Mouse (Mus musculus) megakaryocyte, embryonic 14.5 days (primary cell): ENCODE results near the gene Gm13090. TPM values are rescaled to one million over a fixed set of nuclear protein-coding genes. Genes with fewer than 3 reads are reported as not detected.

Experiments
- H3K27me3 ChIP-seq: replicated peaks from 2 replicates; pipeline ENCODE3; 2012; ENCODE audit warnings: inconsistent platforms
- H3K36me3 ChIP-seq: replicated peaks from 2 replicates; pipeline ENCODE3; 2012; ENCODE audit warnings: low read length, inconsistent platforms, mixed read lengths
- H3K4me1 ChIP-seq: 2 replicates; pipeline ENCODE4 v1.6.1; 2012; ENCODE audit warnings: inconsistent platforms
- H3K4me3 ChIP-seq: replicated peaks from 2 replicates; pipeline ENCODE3; 2012; ENCODE audit warnings: moderate library complexity, mild to moderate bottlenecking, inconsistent platforms
- H3K9me3 ChIP-seq: 2 replicates; pipeline ENCODE4 v1.6.1; 2012; ENCODE audit warnings: inconsistent platforms
- FLI1 ChIP-seq: IDR thresholded peaks from 2 replicates; pipeline ENCODE4 v1.6.1; 2012; ENCODE audit warnings: low read length, inconsistent platforms, mixed read lengths
- GATA1 ChIP-seq: IDR thresholded peaks from 3 replicates; pipeline ENCODE4 v1.6.1; 2012; ENCODE audit warnings: mixed read lengths, low read length, inconsistent platforms, borderline replicate concordance
- polyA plus RNA-seq: library from polyadenylated mRNA; stranded (reverse); fragments of >175 nt; gene quantifications from 2 replicates; pipeline ENCODE4 v1.2.3, GENCODE M21; 2012; ENCODE audit warnings: low replicate concordance; ENCODE audit not compliant: insufficient read depth

Gene Gm13090
- polyA plus RNA-seq, 1 experiment = not detected

GRCm38 (mm10) chr4:151111226-151111625, 21.9 kb downstream of the Gm13090 start:
- Histone ChIP-seq H3K9me3 (no peaks in the 10 kb centered on the region), H3K27me3 (peaks cover 68% of the 10 kb centered on the region), H3K36me3 (no peaks in the 10 kb centered on the region), H3K4me3 (no peak overlapping the region), H3K4me1 (peaks cover 12% of the 10 kb centered on the region)
- TF ChIP-seq GATA1 (no peak), FLI1 (no peak)

DNA sequence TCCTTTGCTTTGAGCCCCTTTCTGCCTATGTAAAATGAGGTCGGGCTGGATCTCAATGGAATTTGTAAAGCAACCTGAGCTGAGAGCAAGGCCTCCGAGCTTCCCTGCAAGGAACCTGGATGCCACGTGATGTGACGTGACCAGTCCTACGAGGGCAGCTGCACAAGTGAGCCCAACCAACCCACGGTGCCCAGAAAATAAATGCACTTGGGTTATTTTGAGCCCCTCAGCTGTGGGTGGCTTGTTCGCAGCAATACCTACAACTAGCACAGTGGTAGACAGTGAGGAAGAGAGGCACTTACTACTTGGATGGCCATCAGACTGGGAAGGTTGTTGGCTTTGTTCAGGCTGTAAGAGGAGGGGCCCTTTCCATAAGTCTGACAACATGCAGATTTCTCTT, 25.2 kb downstream of the Gm13090 start:
- Histone ChIP-seq H3K4me1 (no peaks in the 10 kb centered on the region), H3K36me3 (no peaks in the 10 kb centered on the region), H3K27me3 (peaks cover 46% of the 10 kb centered on the region), H3K4me3 (no peak overlapping the region), H3K9me3 (no peaks in the 10 kb centered on the region)
- TF ChIP-seq FLI1 (no peak), GATA1 (no peak)

GRCm38 (mm10) chr4:151118883-151119282, 29.5 kb downstream of the Gm13090 start:
- TF ChIP-seq GATA1 (no peak), FLI1 (no peak)
- Histone ChIP-seq H3K9me3 (no peaks in the 10 kb centered on the region), H3K36me3 (no peaks in the 10 kb centered on the region), H3K4me3 (no peak overlapping the region), H3K4me1 (peaks cover 5% of the 10 kb centered on the region; the same call in 1 of the 2 replicates), H3K27me3 (peaks cover 46% of the 10 kb centered on the region)

DNA sequence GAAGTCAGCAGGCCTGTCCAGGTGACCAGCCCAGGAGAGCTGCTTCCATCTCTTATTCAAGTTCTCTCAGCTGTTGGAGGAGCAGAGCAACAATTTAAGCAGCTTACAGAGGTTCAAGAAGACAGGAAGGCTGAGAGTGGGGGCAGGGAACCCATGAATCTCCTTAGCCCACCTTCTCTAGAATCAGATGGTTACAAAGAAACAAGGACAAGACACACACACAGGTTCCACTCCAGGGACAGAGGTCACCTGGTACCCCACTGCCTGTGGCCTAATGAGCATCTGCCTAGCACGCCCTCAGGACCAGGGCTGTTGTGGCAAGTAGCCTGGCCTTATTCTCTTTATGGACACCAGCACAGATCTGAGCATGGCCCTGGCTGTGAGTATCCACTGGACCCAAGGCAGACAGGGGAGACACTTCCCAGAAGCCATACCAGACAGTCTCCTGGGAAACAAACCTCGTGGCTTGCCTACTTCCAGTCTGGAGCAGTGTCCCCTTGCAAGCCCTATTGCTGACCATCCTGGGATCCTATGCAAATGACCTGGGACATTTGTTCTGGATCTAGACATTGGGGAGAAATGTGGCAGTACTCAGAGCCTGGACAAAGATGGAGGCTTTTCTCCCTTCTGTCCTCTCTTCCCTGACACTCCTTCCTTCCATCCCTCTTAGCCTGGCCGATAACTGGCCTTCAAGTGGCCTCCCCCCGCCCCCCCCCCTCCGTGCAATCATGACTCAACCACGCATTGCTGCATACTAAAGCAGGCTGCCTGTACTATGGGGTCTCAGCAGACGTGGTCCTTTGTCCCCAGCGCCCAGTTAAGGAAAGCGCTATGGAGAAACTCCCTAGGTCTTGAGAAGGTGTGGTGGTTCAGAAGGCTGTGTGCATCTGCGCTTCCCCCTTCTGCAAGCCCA, 38.5 kb downstream of the Gm13090 start:
- no peak for TF ChIP-seq GATA1
- no peak for TF ChIP-seq FLI1
- H3K4me1 ChIP-seq = peaks cover 15% of the 10 kb centered on the region; the same call in 1 of the 2 replicates
- H3K36me3 ChIP-seq = no peaks in the 10 kb centered on the region
- no peak overlapping the region for H3K4me3 ChIP-seq
- H3K9me3 ChIP-seq = no peaks in the 10 kb centered on the region
- peaks cover 87% of the 10 kb centered on the region for H3K27me3 ChIP-seq

- TF ChIP-seq FLI1 = no peak
- TF ChIP-seq GATA1 = no peak
Measured at GRCm38 (mm10) chr4:151128641-151129541, 39.5 kb downstream of the Gm13090 start.

DNA sequence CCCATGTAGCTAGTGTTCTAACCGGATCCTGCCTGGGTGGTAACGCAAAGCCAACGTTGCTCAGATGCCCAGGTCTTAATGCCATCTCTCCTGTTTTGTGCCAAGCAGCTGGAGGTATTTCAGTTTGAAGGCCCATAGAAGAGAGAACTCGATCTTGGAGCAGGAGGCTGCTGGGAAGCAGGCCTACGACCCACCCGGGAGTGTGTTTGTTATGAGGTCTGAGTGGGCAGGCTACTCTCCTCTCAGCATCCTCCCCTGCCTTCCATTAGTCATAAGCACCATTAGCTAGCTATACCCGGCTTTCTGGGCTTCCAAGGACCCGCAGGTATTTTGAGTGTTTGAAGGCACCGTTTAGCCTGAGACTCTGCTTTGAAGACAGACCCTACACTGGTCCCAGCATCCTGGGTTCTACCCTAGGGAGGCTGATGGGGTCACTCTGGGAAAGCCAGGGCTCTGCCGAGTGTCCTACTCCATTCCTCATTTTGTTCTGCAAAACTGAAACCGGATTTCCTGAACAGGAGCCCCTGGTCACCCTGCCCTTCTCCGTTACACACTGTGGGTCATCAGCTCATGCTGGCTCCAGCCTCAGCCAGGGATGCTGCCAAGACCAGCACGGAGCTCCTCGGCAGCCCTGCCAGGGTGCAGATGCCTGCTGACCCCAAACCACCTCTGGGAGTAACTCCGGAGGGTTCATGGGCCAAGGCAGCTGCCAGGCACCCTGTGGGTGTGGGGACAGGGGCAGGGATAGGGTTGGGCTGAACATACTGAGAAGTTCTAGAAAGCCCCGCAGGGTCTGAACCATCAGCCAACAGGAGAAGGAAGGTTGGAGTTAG, 40.6 kb downstream of the Gm13090 start:
- no peaks in the 10 kb centered on the region for H3K9me3 ChIP-seq
- H3K4me3 ChIP-seq = no peak overlapping the region
- H3K36me3 ChIP-seq = no peaks in the 10 kb centered on the region
- TF ChIP-seq FLI1 = no peak
- no peak for TF ChIP-seq GATA1
- peaks cover 13% of the 10 kb centered on the region; the same call in 1 of the 2 replicates for H3K4me1 ChIP-seq
- peaks cover 86% of the 10 kb centered on the region for H3K27me3 ChIP-seq

More at GRCm38 (mm10) chr4:151128641-151129541, 39.5 kb downstream of the Gm13090 start:
- Histone ChIP-seq H3K36me3 (no peaks in the 10 kb centered on the region), H3K9me3 (no peaks in the 10 kb centered on the region), H3K27me3 (peaks cover 91% of the 10 kb centered on the region), H3K4me3 (peak overlapping the region; percentile 43), H3K4me1 (peaks cover 12% of the 10 kb centered on the region; the same call in 1 of the 2 replicates)

- H3K4me1 ChIP-seq = peaks cover 13% of the 10 kb centered on the region; the same call in 1 of the 2 replicates
- no peaks in the 10 kb centered on the region for H3K36me3 ChIP-seq
- H3K9me3 ChIP-seq = no peaks in the 10 kb centered on the region
- H3K27me3 ChIP-seq = peaks cover 83% of the 10 kb centered on the region
- no peak overlapping the region for H3K4me3 ChIP-seq
- no peak for TF ChIP-seq FLI1
- TF ChIP-seq GATA1 = no peak
Measured at GRCm38 (mm10) chr4:151130756-151131490, 41.6 kb downstream of the Gm13090 start.

- TF ChIP-seq GATA1 = no peak
- no peak for TF ChIP-seq FLI1
- peaks cover 76% of the 10 kb centered on the region for H3K27me3 ChIP-seq
- no peak overlapping the region for H3K4me3 ChIP-seq
- H3K9me3 ChIP-seq = no peaks in the 10 kb centered on the region
- H3K36me3 ChIP-seq = no peaks in the 10 kb centered on the region
- H3K4me1 ChIP-seq = peaks cover 13% of the 10 kb centered on the region; the same call in 1 of the 2 replicates
Measured at GRCm38 (mm10) chr4:151132493-151132892, 43.1 kb downstream of the Gm13090 start.

GRCm38 (mm10) chr4:151133760-151134159, 44.4 kb downstream of the Gm13090 start:
- Histone ChIP-seq H3K4me1 (peaks cover 8% of the 10 kb centered on the region; the same call in 1 of the 2 replicates), H3K9me3 (no peaks in the 10 kb centered on the region), H3K36me3 (no peaks in the 10 kb centered on the region), H3K4me3 (no peak overlapping the region), H3K27me3 (peaks cover 74% of the 10 kb centered on the region)
- no peak for TF ChIP-seq FLI1
- TF ChIP-seq GATA1 = no peak
